Mouse (Mus musculus): ENCODE data around the gene Barx1.

Barx1 gene

DNA sequence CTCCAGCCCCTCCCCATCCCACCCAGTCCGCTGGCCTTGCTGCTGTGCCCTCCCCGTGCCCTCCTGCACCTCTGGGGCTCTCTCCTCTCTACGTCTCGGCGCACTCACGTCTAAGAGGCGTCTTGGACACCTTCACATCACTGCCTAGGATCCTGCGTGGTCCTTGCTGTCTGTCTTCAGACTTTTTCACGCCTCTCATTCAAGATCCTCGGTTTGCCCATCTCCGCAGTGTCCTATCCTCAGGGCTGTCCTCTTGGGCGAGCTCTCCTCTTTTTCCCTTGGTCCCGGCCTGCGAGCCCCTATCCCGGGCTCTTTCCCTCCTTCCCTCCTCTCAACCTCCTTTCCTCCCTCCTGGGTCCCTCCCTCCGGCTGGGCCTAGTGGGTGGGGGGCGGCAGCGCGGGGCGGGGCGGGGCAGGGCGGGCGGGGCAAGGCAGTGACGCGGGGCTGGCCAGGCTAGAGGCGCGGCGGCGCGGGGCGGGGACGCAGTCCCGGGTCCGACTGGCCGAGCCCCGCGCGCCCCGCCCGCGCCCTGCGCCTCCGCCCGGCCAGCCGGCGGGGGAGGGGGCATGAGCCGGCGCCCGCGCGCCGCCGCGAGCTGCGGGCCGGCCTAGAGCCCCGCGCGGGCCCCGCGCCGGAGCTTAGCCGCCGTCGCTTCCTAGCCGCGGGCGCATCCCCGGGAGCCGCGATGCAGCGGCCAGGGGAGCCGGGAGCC is at the start of gene Barx1:
TSS of gene Barx1 (plus strand) at position 568 of the 713 bp plus-strand sequence.
- peak in 1 of 2 experiments; percentile 12 for DNase-seq

GRCm38 (mm10) chr13:48614525-48614924 is 48.3 kb upstream of the Barx1 start:
- DNase-seq: no peak

- no peak for DNase-seq
Measured at GRCm38 (mm10) chr13:48617774-48618173, 45.0 kb upstream of the Barx1 start.

DNA sequence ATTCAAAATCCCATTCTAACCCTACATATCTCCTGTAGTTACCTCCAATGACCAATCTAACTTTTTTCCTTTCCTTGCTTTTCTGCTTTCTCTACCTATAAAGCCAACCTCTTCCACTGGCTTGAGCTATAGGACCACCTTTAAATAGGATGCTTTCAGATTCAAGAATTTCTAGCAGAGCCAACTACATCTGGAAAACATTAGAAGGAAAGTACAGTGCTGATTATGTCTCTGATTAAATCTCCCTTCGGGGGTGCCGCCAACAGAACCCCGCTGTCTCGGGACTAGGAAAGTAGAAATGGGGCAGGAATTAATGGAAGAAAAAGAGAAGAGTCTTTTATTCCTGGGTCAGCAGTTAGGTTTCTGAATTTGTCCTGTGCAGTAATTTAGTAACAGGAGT is 43.9 kb upstream of the Barx1 start:
- no peak for DNase-seq

GRCm38 (mm10) chr13:48624968-48625398 is 37.8 kb upstream of the Barx1 start:
- DNase-seq: no peak

DNA sequence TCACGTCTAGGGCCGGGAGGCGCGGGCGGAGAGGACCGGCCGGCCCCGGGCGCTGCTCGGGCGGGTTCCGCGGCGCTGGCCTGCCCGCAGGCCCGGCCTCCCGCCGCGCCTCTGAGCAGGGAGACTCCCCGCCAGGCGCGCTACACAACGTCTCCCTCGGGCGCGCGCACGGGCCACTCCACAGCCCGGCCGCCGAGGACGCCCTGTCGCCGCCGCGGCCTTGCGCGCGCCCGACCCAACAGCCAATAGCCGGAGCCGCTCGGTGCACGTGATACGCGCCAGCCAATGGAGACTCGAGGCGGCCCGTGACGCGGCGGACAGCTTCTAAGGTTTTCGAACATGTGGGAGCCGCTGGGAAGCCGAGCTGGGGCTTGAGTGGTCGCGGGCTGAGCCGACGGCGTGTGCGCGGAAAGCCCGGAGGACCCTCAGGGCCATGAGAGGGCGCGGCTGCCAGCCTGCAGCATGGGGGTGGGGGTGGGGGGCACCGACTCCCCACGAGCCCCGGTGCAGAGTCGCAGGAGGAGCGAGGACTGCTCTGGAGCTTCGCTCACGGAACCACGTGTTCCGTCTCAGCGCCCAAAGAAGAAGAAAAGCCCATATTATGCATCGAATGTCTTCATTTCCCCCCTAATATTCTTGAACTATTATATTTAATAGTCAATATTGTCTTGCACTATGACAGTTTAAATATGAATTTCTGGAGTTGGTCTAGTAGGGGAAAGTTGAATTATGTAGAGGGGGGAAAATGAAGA is 37.2 kb upstream of the Barx1 start, which contains the start of gene Ptpdc1:
TSS of gene Ptpdc1 (minus strand) at position 232 of the 752 bp plus-strand sequence.
- peak; percentile 98 to 99 for DNase-seq

DNA sequence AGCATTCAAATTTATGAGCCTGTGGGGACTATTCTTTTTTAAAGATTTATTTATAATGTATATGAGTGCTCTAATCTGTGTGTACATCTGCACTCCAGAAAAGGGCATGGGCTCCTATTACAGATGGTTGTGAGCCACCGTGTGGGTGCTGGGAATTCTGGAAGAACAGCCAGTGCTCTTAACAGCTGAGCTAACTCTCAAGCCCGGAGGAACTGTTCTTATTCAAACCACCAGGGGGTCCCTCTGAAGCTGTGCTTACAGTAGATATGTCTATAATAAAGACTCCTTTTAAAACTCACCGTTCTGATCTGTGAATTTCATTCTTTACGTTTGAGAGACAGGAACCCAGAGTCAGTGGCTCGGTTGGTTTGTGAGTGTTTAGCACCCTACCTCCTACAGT is 31.1 kb upstream of the Barx1 start:
- DNase-seq: no peak

DNA sequence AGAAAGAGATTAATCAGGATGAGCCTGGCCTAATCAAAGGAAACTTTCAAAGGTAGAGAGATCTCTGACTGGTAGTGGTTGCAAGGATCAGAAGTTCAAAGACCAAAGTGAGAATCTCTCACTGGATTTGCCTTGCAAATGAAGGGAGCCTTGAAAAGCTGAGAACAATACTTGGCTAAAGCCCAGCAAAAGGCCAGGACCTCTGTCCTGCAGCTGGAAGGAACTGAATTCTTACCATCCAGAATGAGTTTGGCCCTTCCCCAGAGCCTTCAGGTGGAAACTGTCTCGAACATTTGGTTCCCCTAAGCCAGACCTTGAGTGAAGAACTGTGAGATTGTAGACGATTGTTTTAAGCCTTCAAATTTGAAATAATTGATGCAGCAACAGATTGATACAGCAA is 25.1 kb upstream of the Barx1 start:
- DNase-seq: no peak

GRCm38 (mm10) chr13:48639570-48639969 is 23.2 kb upstream of the Barx1 start:
- DNase-seq: peak; percentile 68 to 77

- DNase-seq: no peak
Measured at GRCm38 (mm10) chr13:48643072-48643471, 19.7 kb upstream of the Barx1 start.

GRCm38 (mm10) chr13:48643991-48644390 is 18.8 kb upstream of the Barx1 start:
- no peak for DNase-seq

GRCm38 (mm10) chr13:48646696-48647095 is 16.1 kb upstream of the Barx1 start:
- DNase-seq: no peak

- peak in 1 of 2 experiments; percentile 44 for DNase-seq
Measured at GRCm38 (mm10) chr13:48650615-48651014, 12.2 kb upstream of the Barx1 start.

DNA sequence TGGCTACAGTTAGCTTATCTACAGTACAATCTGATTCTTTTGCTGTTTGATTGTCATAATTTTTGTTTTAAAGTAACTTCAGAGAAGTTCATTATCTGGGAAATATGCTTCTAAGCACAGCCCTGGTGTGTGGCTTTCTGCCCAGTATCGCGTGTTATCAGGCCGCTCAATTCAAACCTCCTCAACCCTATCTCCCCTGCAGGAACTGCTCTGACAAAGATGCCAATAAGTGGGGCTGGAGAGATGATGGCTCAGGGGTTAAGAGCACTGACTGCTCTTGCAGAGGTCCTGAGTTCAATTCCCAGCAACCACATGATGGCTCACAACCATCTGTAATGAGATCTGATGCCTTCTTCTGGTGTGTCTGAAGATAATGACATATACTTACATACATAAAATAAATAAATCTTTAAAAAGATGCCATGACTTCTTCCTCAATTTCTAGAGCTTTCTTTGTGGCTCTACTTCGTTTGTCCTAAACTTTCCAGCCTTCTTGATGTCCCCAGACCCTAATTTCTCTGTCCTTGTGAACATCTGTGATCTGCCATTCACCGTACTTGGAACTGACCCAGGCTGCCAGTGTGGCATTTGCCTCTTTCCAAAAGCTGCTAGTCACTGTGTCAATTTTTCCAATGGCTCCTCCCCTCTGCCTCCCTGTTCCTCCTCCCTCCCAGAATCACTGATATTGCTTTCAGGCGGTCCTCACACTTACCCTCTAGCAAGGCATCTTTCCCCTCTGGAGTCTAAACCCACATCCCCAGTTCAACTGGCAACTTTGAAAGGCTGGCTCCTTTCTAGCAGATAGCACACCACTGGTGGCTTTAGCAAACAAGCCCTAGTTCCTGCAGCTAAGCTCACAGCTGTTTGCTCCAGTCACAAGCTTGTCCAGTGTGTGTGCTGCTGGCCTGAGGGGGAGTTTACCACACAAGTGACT is 11.4 kb upstream of the Barx1 start:
- DNase-seq: no peak

GRCm38 (mm10) chr13:48653788-48654770 is 8.7 kb upstream of the Barx1 start:
- peak; percentile 87 for DNase-seq

DNA sequence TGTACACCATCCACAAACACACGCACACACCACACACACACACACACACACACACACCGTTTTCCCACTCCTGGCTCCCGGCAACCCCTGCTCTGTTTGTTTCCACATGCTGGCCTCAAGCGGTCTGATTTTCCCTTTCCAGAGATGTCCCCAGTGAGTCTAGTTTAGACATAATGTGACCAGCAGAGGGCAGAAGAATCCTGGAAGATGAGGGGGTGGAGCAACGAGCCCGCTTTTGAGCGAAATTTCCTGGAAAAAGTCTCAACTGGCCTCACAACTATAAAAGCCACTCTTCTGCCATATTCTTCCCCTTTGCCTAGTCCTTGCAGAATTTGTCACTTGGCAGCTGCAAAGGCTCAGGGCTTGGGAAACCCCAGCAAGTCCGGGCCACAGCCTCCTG is 7.2 kb upstream of the Barx1 start:
- DNase-seq: peak; percentile 55 to 71

- no peak for DNase-seq
Measured at GRCm38 (mm10) chr13:48657791-48658190, 5.0 kb upstream of the Barx1 start.

DNA sequence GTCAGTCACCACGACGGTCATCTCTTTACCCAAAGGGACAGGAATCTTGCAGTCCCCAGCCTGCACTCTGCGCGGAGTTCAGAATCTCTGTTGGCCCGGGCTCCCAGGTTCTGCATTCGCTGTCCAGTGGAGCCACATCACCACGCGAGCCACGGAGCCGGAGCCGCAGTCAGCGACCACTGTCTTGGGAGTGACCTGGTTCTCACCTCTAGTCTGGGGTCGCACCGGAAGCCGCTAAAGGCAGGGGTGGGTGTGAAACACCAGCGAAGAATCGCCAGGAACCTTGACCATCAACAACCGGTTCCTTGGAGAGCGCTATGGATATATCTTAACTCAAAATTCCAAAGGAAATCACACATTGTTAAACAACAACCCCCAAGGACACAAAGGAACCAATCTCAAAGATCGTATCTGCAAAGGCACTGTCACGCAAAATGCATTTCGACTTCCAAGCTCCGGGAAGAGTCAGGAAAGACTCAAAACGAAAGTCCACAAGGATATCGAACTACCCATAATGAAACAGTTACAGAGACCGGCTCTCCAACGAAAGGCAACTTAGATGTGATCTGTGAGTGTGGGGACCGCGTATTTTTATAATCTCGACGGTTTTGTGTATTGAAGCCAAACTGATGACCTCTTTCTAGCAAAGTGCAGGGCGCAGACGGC is 4.1 kb upstream of the Barx1 start:
- DNase-seq: peak; percentile 36 to 48

DNA sequence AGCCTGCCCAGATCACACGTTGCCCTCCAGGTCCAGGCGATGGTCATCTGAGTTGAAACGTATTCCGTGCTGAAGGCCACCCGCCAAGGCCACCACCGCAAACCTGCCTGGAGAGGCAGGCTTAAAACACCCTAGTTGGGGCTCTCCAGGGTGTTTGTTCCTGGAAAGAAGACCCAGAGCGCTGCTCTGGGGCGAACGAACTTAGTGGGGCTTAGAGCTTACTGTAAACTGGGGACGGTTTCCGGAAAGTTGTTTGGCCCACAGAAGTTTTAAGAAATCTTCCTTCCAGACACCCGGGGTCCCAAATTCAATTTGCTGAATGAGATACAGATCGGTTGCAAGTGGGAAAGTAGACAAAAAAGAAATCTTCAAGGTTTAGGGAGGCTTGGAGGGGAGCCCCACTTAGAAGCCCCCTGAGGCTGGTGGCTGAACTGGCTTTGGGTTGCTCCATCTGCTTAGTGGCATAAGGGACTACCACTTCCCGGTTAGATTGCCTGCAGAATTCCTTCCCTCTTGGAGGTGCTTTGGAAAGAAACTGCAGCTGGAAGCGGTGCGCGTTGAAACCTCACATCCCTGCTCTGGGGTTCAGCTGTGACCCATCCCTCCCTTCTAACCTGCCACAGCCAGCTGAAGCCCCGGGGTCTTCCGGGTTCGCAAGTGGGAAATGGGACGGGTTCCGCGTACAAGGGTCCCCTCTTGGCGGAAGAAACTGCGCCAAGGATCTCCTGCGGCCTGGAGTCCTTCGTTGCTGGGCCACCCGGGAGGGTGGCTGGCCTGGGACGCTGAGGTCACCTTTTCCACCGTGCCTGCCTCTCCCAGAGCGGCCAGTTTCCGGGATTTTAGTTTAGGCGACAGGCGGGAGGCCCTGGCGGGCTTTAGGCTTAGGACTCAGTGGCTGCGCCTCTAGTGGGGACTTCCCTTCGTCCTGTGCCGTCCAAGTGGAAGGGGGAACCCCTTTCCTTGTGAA is 3.3 kb upstream of the Barx1 start:
- DNase-seq: peak; percentile 33 to 59

GRCm38 (mm10) chr13:48660221-48660734 is 2.5 kb upstream of the Barx1 start:
- DNase-seq: peak; percentile 45 to 52

All from kidney, postnatal 4 days (tissue).